Mouse (Mus musculus): ENCODE results near the gene Pex11b.
"Not testable (repeated sequence)": the region's sequence is repeated elsewhere in the genome, so short reads cannot be mapped to it uniquely, and the experiment has no call there.

DNA sequence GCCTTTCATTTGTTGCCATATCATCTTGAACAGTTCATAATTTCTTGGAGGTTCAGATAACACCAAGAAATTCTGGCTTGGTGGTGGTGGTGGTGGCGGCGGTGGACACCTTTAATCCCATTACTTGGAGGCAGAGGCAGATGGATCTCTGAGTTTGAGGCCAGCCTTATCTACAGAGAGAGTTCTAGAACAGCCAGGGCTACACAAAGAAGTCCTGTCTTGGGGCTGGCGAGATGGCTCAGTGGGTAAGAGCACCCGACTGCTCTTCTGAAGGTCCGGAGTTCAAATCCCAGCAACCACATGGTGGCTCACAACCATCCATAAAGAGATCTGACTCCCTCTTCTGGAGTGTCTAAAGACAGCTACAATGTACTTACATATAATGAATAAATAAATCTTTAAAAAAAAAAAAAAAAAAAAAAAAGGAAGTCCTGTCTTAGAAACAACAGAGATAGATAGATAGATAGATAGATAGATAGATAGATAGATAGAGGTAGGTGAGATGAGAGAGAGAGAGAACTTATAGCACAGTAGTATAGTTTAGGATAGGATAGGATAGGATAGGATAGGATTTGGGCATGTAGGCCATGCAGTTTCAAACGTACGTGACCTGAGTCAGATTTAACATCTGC, 30.7 kb downstream of the Pex11b start:
- not testable (repeated sequence) for TF ChIP-seq EP300, CTCF (IDR thresholded peaks at IDR 0.05; ENCODE audit: low read depth)
